Mouse (Mus musculus): ENCODE measurements around the gene Adamtsl2. TPM values are rescaled to one million over a fixed set of nuclear protein-coding genes. Genes with fewer than 3 reads are reported as not detected.
A peak's percentile ranks its signal among the peaks of the same experiment; 100 is the strongest.

Gene Adamtsl2
- total RNA-seq, 2 experiments from 2014 or later, result not detected

GRCm38 (mm10) chr2:27073407-27073806, 5.8 kb upstream of the Adamtsl2 start:
- no peak for ATAC-seq (replicated peaks; ENCODE audit: poor library complexity, severe bottlenecking)

GRCm38 (mm10) chr2:27074804-27075203, 4.4 kb upstream of the Adamtsl2 start:
- no peak for ATAC-seq (replicated peaks; ENCODE audit: poor library complexity, severe bottlenecking)

GRCm38 (mm10) chr2:27075485-27075884, 3.7 kb upstream of the Adamtsl2 start:
- peak; percentile 70 for ATAC-seq (replicated peaks; ENCODE audit: poor library complexity, severe bottlenecking)

- no peak for ATAC-seq (replicated peaks; ENCODE audit: poor library complexity, severe bottlenecking)
Measured at GRCm38 (mm10) chr2:27077655-27078244, 1.4 kb upstream of the Adamtsl2 start.

- ATAC-seq (replicated peaks; ENCODE audit: poor library complexity, severe bottlenecking), result no peak
Measured at GRCm38 (mm10) chr2:27078312-27078711, 867 bp upstream of the Adamtsl2 start.

- no peak for ATAC-seq (replicated peaks; ENCODE audit: poor library complexity, severe bottlenecking)
Measured at GRCm38 (mm10) chr2:27079649-27080048, 470 bp downstream of the Adamtsl2 start.

GRCm38 (mm10) chr2:27083761-27084475, 4.7 kb downstream of the Adamtsl2 start:
- no peak for ATAC-seq (replicated peaks; ENCODE audit: poor library complexity, severe bottlenecking)

- ATAC-seq (replicated peaks; ENCODE audit: poor library complexity, severe bottlenecking), result no peak
Measured at GRCm38 (mm10) chr2:27084963-27085362, 5.8 kb downstream of the Adamtsl2 start.

- ATAC-seq (replicated peaks; ENCODE audit: poor library complexity, severe bottlenecking), result no peak
Measured at GRCm38 (mm10) chr2:27085801-27086200, 6.6 kb downstream of the Adamtsl2 start.

GRCm38 (mm10) chr2:27086483-27087010, 7.4 kb downstream of the Adamtsl2 start:
- 0 out of 2 replicates have a peak, but pooled peaks have one; percentile 35 for ATAC-seq (replicated peaks; ENCODE audit: poor library complexity, severe bottlenecking)

- ATAC-seq (replicated peaks; ENCODE audit: poor library complexity, severe bottlenecking), result no peak
Measured at GRCm38 (mm10) chr2:27087581-27087980, 8.4 kb downstream of the Adamtsl2 start.

GRCm38 (mm10) chr2:27088071-27088644, 9.0 kb downstream of the Adamtsl2 start:
- ATAC-seq (replicated peaks; ENCODE audit: poor library complexity, severe bottlenecking), result 0 out of 2 replicates have a peak, but pooled peaks have one; percentile 7

- ATAC-seq (replicated peaks; ENCODE audit: poor library complexity, severe bottlenecking), result no peak
Measured at GRCm38 (mm10) chr2:27088700-27089099, 9.5 kb downstream of the Adamtsl2 start.

- no peak for ATAC-seq (replicated peaks; ENCODE audit: poor library complexity, severe bottlenecking)
Measured at GRCm38 (mm10) chr2:27089238-27089637, 10.1 kb downstream of the Adamtsl2 start.

- no peak for ATAC-seq (replicated peaks; ENCODE audit: poor library complexity, severe bottlenecking)
Measured at GRCm38 (mm10) chr2:27095178-27095577, 16.0 kb downstream of the Adamtsl2 start.

GRCm38 (mm10) chr2:27096341-27096981, 17.3 kb downstream of the Adamtsl2 start:
- ATAC-seq (replicated peaks; ENCODE audit: poor library complexity, severe bottlenecking), result no peak

- ATAC-seq (replicated peaks; ENCODE audit: poor library complexity, severe bottlenecking), result no peak
Measured at GRCm38 (mm10) chr2:27097241-27097656, 18.1 kb downstream of the Adamtsl2 start.

- no peak for ATAC-seq (replicated peaks; ENCODE audit: poor library complexity, severe bottlenecking)
Measured at GRCm38 (mm10) chr2:27097776-27098175, 18.6 kb downstream of the Adamtsl2 start.

GRCm38 (mm10) chr2:27103554-27103953, 24.4 kb downstream of the Adamtsl2 start:
- no peak for ATAC-seq (replicated peaks; ENCODE audit: poor library complexity, severe bottlenecking)

- ATAC-seq (replicated peaks; ENCODE audit: poor library complexity, severe bottlenecking), result no peak
Measured at GRCm38 (mm10) chr2:27106816-27107215, 27.6 kb downstream of the Adamtsl2 start.

- ATAC-seq (replicated peaks; ENCODE audit: poor library complexity, severe bottlenecking), result no peak
Measured at GRCm38 (mm10) chr2:27108144-27108543, 29.0 kb downstream of the Adamtsl2 start.

Measured in granulocyte monocyte progenitor cell, adult 5-6 weeks (primary cell).